Mouse (Mus musculus) liver, adult 2 months (tissue): ENCODE data around the gene Os9. TPM values are rescaled to one million over a fixed set of nuclear protein-coding genes. Genes with fewer than 3 reads are reported as not detected.

Experiments used
- DNase-seq: peaks from one replicate; pipeline ENCODE4 v3.0.0-alpha.2; 2011; ENCODE audit warnings: low read depth, low spot score; ENCODE audit errors: extremely low read depth
- H3K27ac ChIP-seq: fragments of 200-500 bp; replicated peaks from 2 replicates; pipeline ENCODE4 v1.5.1; 2012; ENCODE audit warnings: low read depth, mild to moderate bottlenecking, control low read depth, inconsistent platforms, low read length; ENCODE audit not compliant: insufficient read depth
- H3K27me3 ChIP-seq: fragments of 200-500 bp; 2 replicates; pipeline ENCODE4 v1.6.1; 2012; ENCODE audit warnings: mild to moderate bottlenecking, moderate library complexity, low read length, inconsistent platforms; ENCODE audit not compliant: control insufficient read depth, insufficient read depth
- H3K36me3 ChIP-seq: fragments of 200-500 bp; 2 replicates; pipeline ENCODE4 v1.6.1; 2012; ENCODE audit warnings: low read length, inconsistent platforms; ENCODE audit not compliant: control insufficient read depth, insufficient read depth
- H3K4me1 ChIP-seq: fragments of 200-500 bp; 2 replicates; pipeline ENCODE4 v1.6.1; 2011; ENCODE audit warnings: low read length; ENCODE audit not compliant: control insufficient read depth, insufficient read depth
- H3K4me3 ChIP-seq: fragments of 200-500 bp; 2 replicates; pipeline ENCODE4 v1.5.1; 2011; ENCODE audit warnings: low read depth, mild to moderate bottlenecking, control low read depth, low read length, moderate library complexity; ENCODE audit not compliant: insufficient read depth
- H3K79me2 ChIP-seq: fragments of 200-500 bp; 2 replicates; pipeline ENCODE4 v1.6.1; 2012; ENCODE audit warnings: inconsistent platforms, mild to moderate bottlenecking, low read length, moderate library complexity; ENCODE audit not compliant: control insufficient read depth, insufficient read depth
- H3K9ac ChIP-seq: fragments of 200-500 bp; 2 replicates; pipeline ENCODE4 v1.6.1; 2012; ENCODE audit warnings: low read depth, mild to moderate bottlenecking, control low read depth, inconsistent platforms, low read length
- CTCF ChIP-seq: fragments of 200-500 bp; IDR thresholded peaks from 2 replicates; pipeline ENCODE4 v1.5.1; 2011; ENCODE audit warnings: low read depth, low read length, control low read depth
- POLR2A ChIP-seq: fragments of 200-500 bp; IDR thresholded peaks from 2 replicates; pipeline ENCODE4 v1.6.1; 2011; ENCODE audit warnings: low read length, control low read depth; ENCODE audit not compliant: insufficient read depth; ENCODE audit errors: extremely low read depth
- WGBS: fragments of 180-500 bp; shearing (Covaris S2); methylation state at CpG from one replicate; pipeline ENCODE4 v1.1.7; 2018; 5-methylcytosine and 5-hydroxymethylcytosine counted together
- polyA plus RNA-seq: library from polyadenylated mRNA; depleted of rRNA; stranded (reverse); fragments of >200 nt; gene quantifications from 2 replicates; pipeline ENCODE4 v1.2.3, GENCODE M21; 2012
- total RNA-seq: library from RNA; depleted of rRNA; stranded (reverse); fragments of >200 nt; gene quantifications from 2 replicates; pipeline ENCODE4 v1.2.3, GENCODE M21; 2014

The Os9 gene
- total and polyA plus RNA-seq, 2 experiments = 130 TPM

DNA sequence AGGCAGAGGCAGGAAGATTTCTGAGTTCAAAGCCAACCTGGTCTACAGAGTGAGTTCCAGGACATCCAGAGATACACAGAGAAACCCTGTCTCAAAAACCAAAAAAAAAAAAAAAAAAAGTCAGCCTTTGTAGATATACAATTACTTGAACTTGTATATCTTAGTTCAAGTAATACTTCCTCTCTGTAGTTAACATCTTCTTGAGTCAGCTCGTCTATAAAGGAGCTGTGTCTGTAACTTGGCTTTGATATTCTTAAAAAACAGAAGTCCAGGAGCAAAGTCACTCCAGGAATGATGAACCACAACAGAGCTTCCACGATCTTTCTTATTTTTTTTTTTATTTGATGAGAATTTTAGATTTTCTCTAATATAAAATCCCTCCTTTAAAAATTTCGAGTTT, 39.8 kb upstream of the Os9 start:
- Histone ChIP-seq H3K36me3 (no peaks in the 10 kb centered on the region), H3K79me2 (peaks cover 7% of the 10 kb centered on the region; the same call in 1 of the 2 replicates), H3K27me3 (no peaks in the 10 kb centered on the region), H3K4me3 (no peak overlapping the region), H3K9ac (no peak overlapping the region), H3K27ac (no peak overlapping the region), H3K4me1 (peaks cover 8% of the 10 kb centered on the region)
- DNase-seq = no peak
- WGBS = 71% methylated on average over 3 of the region's 3 CpGs
- TF ChIP-seq CTCF = no peak

DNA sequence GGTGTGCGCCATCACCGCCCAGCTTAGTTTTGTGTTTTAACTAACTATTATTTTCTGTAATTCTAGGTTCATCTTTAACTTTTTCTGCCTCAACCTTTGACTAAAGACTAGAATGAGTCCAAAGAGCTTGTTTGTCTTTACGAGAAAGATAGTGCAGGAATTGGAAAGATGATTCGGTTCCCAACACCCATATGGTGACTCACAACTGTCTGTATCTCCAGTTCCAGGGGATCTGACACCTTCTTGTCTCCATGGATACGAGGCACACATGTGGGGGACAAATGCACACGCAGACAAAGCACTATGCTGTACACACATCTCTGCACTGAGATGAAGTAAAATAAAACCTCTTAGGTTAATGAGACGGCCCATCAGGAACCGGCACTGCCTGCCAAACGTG, 39.1 kb upstream of the Os9 start:
- no peak overlapping the region for H3K4me3 ChIP-seq
- H3K36me3 ChIP-seq = no peaks in the 10 kb centered on the region
- 22% methylated on average over 9 of the region's 9 CpGs for WGBS
- peaks cover 10% of the 10 kb centered on the region for H3K4me1 ChIP-seq
- TF ChIP-seq CTCF (no peak), POLR2A (no peak)
- H3K27ac ChIP-seq = peak overlapping the region; percentile 64
- peak; percentile 93 for DNase-seq
- no peak overlapping the region for H3K9ac ChIP-seq
- H3K79me2 ChIP-seq = peaks cover under 1% of the 10 kb centered on the region; the same call in 1 of the 2 replicates
- no peaks in the 10 kb centered on the region for H3K27me3 ChIP-seq

DNA sequence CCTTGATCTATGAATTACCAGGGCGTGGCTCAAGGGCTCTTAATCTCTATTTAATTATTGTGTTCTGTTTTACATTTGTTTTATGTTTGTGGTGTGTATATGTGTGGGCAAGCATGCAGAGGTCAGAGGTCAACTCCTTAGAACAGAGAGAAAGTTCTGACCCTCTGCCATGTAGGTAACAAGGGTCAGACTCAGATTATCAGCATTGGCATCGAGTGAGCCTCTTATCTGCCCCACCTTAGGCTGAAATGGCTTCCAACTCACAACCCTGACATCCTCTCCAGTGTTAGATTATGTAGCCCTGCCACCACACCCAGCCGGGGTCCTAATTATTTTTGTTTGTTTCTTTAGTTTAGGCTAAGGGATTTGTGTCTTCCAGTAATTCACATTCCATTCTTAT, 37.5 kb upstream of the Os9 start:
- H3K36me3 ChIP-seq = no peaks in the 10 kb centered on the region
- H3K79me2 ChIP-seq = no peaks in the 10 kb centered on the region
- 59% methylated on average over 3 of the region's 3 CpGs for WGBS
- H3K27me3 ChIP-seq = no peaks in the 10 kb centered on the region
- no peak overlapping the region for H3K27ac ChIP-seq
- no peak overlapping the region for H3K4me3 ChIP-seq
- peaks cover 12% of the 10 kb centered on the region for H3K4me1 ChIP-seq
- H3K9ac ChIP-seq = no peak overlapping the region
- peak; percentile 55 for DNase-seq
- TF ChIP-seq POLR2A (no peak), CTCF (no peak)

DNA sequence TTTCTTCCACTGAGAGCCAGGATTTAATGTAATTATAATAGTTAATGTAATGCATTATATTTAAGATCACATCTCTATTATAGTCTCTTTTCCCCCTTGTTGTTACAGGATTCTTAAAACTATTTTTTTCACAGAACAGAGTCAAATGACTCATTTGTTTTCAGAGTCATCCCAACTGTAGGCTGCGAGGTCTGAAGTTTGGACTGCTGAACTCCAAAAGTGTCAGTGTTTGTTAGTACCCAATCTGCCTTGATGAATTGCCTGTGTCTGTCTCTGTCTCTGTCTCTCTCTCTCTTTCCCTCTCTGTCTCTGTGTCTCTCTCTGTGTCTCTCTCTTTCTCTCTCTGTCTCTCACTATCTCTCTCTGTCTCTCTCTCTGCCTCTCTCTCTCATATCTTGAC, 35.6 kb upstream of the Os9 start:
- Histone ChIP-seq H3K79me2 (no peaks in the 10 kb centered on the region), H3K27ac (peak overlapping the region; percentile 91), H3K9ac (no peak overlapping the region), H3K4me3 (no peak overlapping the region), H3K4me1 (peaks cover 12% of the 10 kb centered on the region), H3K36me3 (no peaks in the 10 kb centered on the region), H3K27me3 (no peaks in the 10 kb centered on the region)
- 11% methylated on average over 1 of the region's 1 CpGs for WGBS
- peak; percentile 84 for DNase-seq
- TF ChIP-seq CTCF = no peak
- TF ChIP-seq POLR2A = no peak

DNA sequence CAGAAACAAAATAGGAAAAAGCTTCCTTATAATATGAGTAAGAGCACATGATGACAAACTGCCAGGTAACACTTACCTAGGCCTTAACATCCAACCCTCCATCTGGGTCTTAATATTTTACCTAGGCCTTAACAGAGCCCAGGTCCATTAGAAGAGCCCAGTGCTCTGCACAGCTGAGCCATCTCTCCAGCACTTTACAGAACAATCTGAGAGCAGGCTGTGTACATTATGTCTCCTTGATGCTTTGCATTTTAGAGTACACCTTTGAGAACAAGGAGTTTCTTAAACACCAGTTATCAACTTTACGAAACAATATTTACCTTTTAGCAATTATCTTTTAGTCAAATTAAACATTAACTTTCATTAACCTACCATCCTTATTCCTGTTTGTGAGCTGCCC, 35.2 kb upstream of the Os9 start:
- Histone ChIP-seq H3K27me3 (no peaks in the 10 kb centered on the region), H3K36me3 (no peaks in the 10 kb centered on the region), H3K79me2 (no peaks in the 10 kb centered on the region), H3K9ac (no peak overlapping the region), H3K4me1 (peaks cover 12% of the 10 kb centered on the region), H3K4me3 (no peak overlapping the region), H3K27ac (peak overlapping the region; percentile 93)
- DNase-seq = peak; percentile 89
- no peak for TF ChIP-seq POLR2A
- no peak for TF ChIP-seq CTCF
- WGBS = 20% methylated on average over 1 of the region's 1 CpGs

DNA sequence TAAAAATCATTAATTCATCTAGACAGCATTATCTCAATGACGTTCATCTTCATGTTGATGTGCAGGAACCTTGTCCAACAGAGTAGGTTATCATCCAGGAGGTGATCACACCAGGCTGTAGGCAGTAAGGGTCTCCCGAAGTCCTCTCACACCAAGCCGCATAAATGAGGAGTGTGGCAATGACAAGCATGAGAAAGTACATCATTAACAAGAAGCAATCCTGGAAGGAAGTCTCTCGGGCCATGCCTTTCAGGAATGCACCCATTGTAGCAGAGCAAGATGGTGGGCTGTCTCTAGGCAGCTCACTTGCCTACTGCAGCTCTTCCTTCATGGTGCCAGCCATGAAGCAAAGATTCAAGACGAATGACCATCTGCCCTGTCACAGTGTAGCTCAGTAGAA, 33.7 kb upstream of the Os9 start:
- Histone ChIP-seq H3K36me3 (no peaks in the 10 kb centered on the region), H3K9ac (no peak overlapping the region), H3K4me3 (no peak overlapping the region), H3K79me2 (no peaks in the 10 kb centered on the region), H3K4me1 (peaks cover 16% of the 10 kb centered on the region), H3K27me3 (no peaks in the 10 kb centered on the region), H3K27ac (peak overlapping the region; percentile 29)
- DNase-seq = no peak
- TF ChIP-seq POLR2A (no peak), CTCF (no peak)
- WGBS = 68% methylated on average over 5 of the region's 5 CpGs
